13 mouse cellular contexts compared by ENCODE assay signal in genomic region chr12:75859936-75860335, GRCm38 (mm10). TPM values are rescaled to one million over a fixed set of nuclear protein-coding genes. Genes with fewer than 3 reads are reported as not detected.
DNase-seq lines count a peak whose midpoint lies in the region; ATAC-seq lines count a peak whose summit lies in the region.
"Had no signal": no experiment of that assay in that cellular context is flagged by ENCODE, and none has a peak within 500 bp of the region (broad histone marks: within the 10 kb centered on the region; RNA-seq: fewer than 3 reads in every experiment).

No protein-coding gene starts in this region.

- no peak overlapping the region for H3K4me2 ChIP-seq in lung, embryonic 15.5 days
- H3K4me2 ChIP-seq: forebrain, embryonic 12.5 days; liver, embryonic 12.5 days had no signal

- intact Hi-C loops in heart, postnatal 10 days (cut with DNase I): no loop called here

- no peaks in the 10 kb centered on the region for H3K9me3 ChIP-seq in lung, embryonic 15.5 days
- H3K9me3 ChIP-seq: forebrain, embryonic 12.5 days; liver, embryonic 12.5 days had no signal

- ATAC-seq in lung, embryonic 15.5 days (ENCODE audit: borderline replicate concordance, extremely low read depth, low FRiP score, low TSS enrichment): no peak
- no peak for ATAC-seq in activated CD4-positive, CD25-positive, alpha-beta regulatory T cell, adult 4 months
- ATAC-seq: liver, embryonic 12.5 days had no signal

- no peaks in the 10 kb centered on the region for H3K36me3 ChIP-seq in lung, embryonic 15.5 days
- H3K36me3 ChIP-seq: liver, embryonic 12.5 days had no signal

- H3K4me1 ChIP-seq in lung, embryonic 15.5 days: peaks cover 13% of the 10 kb centered on the region

- no peak overlapping the region for H3K9ac ChIP-seq in lung, embryonic 15.5 days
- H3K9ac ChIP-seq: forebrain, embryonic 12.5 days; liver, embryonic 12.5 days had no signal

- WGBS in lung, embryonic 15.5 days: 49% methylated on average over 10 of the region's 11 CpGs

- no peak overlapping the region for H3K4me3 ChIP-seq in lung, embryonic 15.5 days
- H3K4me3 ChIP-seq: forebrain, embryonic 12.5 days; liver, embryonic 12.5 days; myocyte had no signal

- DNase-seq in heart, adult 11 months: peak; percentile 96
- DNase-seq in heart, adult 8-10 months (ENCODE audit: low spot score): no peak
- DNase-seq in lung, adult 18-20 months: no peak
- peak; percentile 37 to 48 for DNase-seq in heart, postnatal 10 days
- no peak for DNase-seq in urinary bladder, postnatal 4 days (ENCODE audit: low spot score in 2 of 2)
- DNase-seq: cerebellum, adult 9-10 months; gastrocnemius, postnatal 36 days; thymus, postnatal 14 days had no signal

- H3K27ac ChIP-seq in lung, embryonic 15.5 days: peak overlapping the region; percentile 47; the same call in 1 of the 2 replicates
- H3K27ac ChIP-seq: forebrain, embryonic 12.5 days; liver, embryonic 12.5 days had no signal

- H3K27me3 ChIP-seq in lung, embryonic 15.5 days: no peaks in the 10 kb centered on the region
- H3K27me3 ChIP-seq: forebrain, embryonic 12.5 days had no signal

RNA-seq across cellular contexts. Expression of gene Syne2, which starts 42.0 kb away (rescaled TPM):
- 10 to 100 TPM; 32.6 to 39.6 (median 36.4) TPM for total RNA-seq in heart, adult 8-10 months (2022)
- polyA plus RNA-seq in lung, embryonic 15.5 days (2015; fragmentation: Nextera tagmentation; extraction: Ambion mirVana): 60.6 and 67.2 TPM in 2 replicates
- 10 to 100 TPM; 55.8 to 59.1 TPM for total RNA-seq in heart, postnatal 10 days (2021)
- polyA plus RNA-seq in activated CD4-positive, CD25-positive, alpha-beta regulatory T cell, adult 4 months (2017; shearing (Covaris generic)): 10 to 100 TPM; 12.7 to 14.6 TPM

Comparison
In these comparisons a context has a peak if more than half of its experiments do, and no peak if none do; other contexts are left out.
1. DNase-seq: peak in heart, adult 11 months (single experiment) and heart, postnatal 10 days (2 of 2); none in heart, adult 8-10 months (single experiment), lung, adult 18-20 months (0 of 2) and urinary bladder, postnatal 4 days (0 of 2).